Mouse (Mus musculus): ENCODE data around the gene Tma7.
A peak's percentile ranks its signal among the peaks of the same experiment; 100 is the strongest.

Gene Tma7

DNA sequence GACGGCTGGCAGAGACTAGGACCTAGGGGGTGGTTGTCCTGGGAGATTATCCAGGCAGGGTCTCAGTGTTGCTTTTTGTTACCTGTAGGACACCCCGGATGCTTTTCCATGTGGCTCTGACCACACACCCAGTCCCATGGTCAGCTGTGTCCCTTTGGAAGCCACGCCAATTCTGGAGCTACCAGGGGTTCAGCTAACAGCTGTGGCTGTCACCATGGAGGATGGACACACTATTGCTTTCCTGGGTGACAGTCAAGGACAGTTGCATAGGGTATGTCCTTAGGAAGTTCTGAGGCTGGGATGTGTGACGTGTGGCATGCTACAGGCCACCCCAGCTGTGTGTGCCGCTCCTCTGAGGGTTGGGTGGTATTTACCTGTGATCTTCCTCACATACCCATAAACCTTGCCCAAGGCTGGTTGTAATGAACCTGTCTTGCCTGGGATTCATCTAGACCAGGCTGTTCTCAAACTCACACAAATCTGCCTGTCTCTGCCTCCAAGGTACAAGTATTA is 19.6 kb upstream of the Tma7 start:
- DNase-seq: no peak

DNA sequence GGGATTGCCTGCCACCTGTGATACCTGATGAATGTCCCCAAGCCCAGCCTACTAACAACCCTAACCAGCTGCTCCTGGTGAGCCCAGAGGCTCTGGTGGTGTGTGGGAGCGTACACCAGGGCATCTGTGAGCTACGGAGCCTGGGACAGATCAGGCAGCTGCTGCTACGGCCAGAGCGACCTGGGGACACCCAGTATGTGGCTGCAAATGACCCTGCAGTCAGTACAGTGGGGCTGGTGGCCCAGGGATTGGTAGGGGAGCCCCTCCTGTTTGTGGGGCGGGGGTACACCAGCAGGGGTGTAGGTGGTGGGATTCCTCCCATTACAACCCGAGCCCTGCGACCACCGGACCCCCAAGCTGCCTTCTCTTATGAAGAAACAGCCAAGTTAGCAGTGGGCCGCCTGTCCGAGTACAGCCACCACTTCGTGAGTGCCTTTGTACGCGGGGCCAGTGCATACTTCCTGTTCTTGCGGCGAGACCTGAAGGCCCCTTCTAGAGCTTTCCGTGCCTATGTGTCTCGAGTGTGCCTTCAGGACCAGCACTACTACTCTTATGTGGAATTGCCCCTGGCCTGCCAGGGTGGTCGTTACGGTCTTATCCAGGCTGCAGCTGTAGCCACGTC is 18.0 kb upstream of the Tma7 start:
- DNase-seq: no peak

DNA sequence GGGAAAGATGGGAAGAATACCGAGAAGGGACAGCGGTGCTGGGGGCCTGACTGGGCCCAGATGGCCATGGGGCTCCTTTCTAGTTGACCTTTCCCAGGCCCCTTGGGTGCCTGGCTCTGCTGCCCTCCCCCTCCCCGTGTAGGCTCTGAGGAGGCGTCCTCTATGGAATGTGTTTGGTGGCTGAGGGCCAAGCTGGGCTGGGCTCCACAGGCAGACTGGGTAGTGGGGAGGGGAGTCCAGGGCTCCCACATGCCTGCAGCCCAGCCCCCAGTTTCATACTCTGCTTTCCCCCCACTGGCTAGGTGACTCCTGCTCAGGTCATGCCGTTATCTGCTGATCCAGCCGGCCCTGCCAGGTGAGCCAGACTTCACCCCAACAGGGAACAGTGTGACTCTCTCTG is 16.6 kb upstream of the Tma7 start:
- peak; percentile 87 for DNase-seq

DNA sequence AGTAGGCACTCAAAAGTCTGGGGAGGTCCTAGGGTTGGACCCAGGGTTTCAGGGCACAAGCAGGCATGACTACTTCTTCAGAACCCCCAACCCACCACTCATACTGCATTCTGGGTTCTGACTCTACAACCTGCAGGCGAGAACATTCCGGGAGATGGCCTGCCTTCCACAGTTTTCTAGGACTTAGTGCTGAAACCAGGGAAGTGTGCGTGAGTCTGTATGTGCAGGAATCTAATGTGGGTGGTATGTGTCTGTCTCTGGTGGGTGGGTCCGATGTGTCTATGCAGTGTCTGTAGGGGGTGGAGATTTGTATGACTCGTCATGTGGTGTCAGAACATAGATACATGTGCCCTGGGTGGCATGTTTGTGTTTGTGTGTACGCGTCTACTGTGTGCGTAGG is 16.0 kb upstream of the Tma7 start:
- DNase-seq: no peak

DNA sequence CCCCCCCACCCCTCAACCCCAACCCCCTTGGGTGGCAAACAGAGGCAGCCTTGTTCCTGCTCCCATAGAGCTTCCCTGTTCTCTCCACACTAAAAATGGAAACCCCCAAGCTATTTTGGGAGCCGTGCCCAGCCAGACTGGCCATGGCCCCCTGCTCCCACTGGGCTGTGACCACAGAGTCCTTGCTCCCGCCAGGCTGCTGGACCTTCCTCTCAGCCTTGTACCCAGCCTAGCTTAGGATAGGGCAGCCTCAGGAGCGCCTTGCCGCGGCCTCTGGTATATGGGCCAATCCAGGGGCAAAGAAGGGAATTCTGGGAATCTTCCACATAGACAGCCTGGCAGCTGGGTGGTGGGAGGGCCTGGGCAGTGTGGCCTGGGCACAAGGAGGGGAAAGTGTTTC is 15.4 kb upstream of the Tma7 start:
- peak; percentile 52 for DNase-seq

DNA sequence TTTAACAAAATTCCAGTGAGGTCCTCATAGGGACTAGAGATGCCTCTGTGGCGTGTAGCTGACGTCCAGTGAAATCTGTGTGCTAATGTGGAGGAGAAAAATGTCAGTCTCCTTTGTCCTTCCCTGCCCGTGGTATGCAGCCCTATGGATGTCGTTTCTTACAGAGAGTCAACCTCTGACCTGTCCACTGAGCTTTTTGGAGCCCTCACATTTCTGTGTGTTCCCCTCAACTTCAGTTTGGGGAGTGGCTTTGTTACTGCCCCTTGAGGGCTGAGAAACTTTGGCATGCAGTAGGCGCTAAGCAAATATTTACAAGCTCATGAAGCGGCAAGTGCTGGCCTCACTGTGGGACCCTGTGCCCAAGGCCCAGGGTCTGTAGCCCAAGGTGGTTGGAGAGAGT is 14.9 kb upstream of the Tma7 start:
- no peak for DNase-seq

DNA sequence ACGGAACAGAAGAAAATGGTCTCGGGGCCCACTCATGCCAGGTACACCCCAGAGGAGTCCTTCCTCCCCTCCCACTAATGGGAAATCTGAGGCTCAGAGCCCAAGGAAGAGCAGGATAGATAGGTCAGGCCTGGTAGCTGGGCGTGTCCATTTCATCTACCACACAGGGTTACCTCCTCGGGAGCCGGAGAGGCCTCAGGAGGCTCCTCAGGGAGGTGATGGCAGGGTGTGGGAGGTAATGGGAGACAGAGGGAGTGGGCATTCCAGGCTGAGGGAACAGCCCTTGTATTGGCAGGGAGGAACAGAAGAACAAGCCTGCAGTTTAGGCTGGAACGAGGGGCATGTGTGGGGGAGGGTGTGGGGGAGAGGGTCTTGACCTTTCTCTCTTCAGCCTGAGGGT is 14.5 kb upstream of the Tma7 start:
- DNase-seq: peak; percentile 37

DNA sequence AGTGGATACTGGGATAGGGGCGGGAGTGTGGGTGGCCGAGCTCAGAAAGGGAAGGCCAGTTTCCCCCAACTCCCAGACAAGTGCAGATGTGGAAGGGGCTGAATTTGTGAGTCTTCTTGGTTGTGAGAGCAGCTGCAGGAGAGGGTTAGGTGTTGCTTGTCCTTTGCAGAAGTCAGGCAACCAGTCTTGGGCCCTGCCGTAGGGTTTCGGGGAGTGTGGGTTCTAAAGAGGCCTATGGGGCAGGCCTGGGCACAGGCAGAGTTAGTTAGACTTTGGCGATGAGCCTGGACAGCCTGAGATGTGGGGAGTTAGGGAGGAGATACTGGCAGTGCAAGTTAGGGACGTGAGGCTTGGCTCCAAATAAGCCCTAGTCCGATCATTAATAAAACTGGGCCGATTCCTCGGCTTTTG is 13.9 kb upstream of the Tma7 start:
- DNase-seq: no peak

DNA sequence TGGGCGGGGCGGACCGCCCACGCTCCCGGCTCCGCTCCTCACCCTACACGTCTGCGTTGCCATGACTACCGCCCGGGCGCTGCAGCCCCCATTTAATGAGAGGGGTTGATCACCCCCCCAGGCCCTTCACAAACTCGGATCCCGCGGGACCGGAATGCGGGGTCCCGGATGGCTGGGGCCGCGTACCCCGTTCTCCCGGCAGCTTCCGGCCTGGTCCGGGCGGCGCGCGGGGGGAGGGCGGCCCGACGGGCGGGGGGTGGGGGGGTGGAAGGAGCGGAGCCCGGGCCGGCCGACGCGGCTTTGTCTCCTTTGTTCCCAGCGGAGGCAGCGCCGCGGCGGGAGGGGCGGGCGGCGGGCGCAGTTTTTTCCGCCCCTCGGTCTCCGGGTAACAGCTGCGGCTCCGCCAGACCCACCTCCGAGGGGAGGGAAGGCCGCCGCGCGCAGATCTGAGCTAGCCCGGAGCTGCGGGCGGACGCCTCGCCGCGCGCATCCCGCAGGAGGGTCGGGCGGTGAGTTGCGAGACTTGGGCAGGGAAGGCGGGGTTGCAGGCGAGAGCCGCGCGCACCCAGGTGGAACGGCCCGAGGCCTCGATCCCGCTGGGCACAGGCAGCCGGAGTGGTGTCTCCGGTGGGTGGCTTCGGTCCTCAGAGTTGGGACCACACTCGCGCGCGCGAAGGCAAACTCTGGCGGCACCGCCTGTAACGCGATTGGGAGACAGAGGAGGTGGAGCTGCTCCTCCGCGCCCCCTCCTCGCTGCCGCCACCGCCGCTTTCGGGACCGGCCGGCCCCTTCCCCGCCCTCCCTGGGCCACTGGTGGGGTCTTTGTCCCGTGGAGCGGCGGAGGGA is 13.0 kb upstream of the Tma7 start, which contains the start of gene Plxnb1:
Gene Plxnb1 (plus strand): TSS at position 253 of the 846 bp plus-strand sequence.
- DNase-seq: peak; percentile 70

DNA sequence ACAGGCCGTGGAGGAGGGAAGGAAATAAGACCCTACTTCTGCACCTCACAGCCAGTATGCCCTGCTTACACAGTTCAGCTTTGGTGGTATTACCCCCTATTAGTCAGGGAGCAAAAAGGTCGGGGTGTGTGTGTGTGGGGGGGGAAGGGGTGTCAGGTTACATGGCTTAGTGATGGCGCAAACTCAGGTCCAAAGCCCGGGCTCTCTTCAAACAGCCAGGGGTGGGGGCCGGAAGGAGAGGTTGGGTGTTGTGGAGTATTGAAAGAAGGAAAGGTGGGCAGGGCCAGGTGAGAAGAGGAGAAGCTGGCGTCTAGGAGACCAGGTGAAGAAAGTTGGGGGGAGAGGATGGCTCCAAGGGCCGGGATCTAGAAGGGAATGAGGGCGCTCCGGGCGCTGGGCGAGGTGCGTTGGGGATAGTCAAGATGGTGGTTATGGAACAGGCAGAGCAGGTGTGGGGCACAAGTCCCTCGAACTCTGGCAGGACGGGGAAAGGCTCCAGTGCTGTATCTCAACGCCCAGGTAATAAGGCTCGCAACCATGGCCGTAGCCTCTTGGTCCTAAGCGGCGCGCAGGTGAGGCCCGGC is 12.3 kb upstream of the Tma7 start:
- peak; percentile 58 for DNase-seq

DNA sequence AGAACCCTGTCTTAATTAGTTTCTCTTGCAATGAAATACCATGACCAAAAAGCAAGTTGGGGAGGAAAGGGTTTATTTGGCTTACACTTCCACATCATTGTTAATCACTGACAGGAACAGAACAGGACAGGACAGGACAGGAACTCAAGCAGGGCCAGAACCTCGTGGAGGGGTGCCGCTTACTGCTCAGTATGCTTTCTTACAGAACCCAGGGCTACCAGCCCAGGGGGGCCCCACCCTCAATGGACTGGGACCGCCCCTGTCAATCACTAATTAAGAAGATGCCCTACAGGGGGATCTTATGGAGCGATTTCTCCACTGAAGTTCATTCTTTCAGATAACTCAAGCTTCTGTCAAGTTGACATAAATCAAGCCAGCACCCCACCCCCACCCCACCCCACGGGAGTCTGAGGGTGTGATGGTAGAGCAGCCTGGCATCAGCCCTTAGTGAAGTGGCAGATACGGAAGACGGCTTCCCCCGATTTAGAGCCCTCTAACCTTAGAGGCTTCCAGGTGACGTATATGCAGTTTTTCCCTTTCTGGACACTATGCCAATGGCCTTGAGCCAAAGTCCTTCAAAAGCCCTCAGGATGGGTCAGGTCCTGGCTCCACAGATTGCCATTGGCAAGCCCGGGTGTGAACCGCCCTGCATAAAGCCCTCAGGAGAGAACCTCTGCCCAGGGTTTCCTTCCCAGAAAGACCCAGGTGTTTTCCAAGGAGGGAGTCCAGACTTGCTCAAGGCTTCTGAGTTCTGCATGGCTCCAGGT is 11.6 kb upstream of the Tma7 start:
- DNase-seq: peak; percentile 74

DNA sequence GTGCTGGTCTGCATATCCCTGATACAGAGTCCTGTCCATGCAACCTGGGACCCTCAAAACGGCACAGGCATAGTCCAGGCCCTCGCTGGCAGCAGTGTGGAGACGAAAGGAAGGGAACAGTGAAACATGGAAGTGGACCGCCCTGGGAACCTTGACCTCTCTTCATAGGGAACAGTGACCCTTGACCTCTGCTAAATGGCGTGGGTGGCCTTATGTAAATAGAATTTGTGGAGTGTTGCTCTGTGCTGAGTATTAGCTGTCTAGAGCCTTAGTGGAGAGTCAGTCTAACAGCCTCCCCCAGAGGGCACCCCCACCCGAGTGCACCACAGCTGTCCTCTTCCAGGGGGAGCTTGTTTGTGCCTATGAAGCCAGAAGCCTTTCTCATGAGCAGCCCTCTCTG is 10.4 kb upstream of the Tma7 start:
- peak; percentile 48 for DNase-seq

DNA sequence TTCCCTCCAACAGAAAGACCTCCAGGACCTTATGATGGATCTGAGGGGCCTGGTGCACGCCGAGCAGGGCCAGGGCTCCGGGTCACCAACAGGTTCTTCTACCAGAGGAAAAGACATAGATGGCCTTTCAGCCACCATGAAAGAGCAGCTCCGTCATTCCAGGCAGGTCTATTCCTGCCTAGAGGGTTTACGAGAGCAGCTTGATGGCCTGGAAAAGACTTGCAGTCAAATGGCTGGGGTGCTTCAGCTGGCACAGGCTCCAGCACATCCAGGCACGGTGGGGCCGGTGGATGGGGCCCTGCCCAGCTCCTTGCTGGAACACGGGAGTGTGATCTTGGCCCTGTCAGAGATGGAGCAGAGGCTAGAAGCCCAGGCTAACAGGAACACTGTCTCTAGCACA is 9.4 kb upstream of the Tma7 start:
- no peak for DNase-seq

DNA sequence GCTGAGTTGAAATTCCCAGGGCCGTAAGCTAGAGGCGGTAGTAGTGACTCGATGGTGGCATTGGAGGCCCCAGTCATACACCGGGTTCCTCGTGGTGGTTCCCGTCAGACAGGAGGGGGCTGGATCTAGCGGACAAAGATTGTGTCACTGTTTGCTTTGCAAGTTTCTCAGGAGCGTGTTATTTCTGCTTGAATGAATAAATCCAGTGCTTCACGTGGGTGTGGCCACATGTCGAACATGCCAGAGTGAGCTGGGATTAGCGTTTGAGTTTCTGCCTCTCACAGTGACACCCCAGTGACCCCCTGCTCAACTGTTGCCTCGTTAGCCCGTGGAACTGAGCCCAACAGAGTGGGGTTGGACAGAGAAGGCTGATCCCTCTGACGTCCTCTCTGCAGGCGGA is 8.1 kb upstream of the Tma7 start:
- DNase-seq: no peak

DNA sequence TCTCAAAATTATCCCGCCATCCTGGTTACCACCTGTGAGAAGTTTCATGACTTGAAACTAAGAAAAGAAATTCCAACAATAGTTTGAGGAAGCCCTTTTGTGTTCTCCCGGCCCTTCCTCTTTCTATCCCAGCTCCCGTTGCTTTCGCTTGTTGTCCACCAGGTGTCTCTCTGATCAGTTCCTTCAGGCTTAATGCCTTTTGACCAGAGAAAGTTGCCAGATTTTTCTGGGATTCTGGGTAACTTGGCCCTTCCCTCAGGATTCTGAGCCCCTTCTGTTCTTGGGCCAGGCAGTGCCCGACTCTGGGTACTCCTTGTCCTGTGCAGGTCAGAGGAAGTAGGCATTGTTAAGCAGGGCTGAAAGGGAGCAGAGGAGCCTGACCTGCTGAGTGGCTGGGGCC is 5.6 kb upstream of the Tma7 start:
- DNase-seq: no peak

DNA sequence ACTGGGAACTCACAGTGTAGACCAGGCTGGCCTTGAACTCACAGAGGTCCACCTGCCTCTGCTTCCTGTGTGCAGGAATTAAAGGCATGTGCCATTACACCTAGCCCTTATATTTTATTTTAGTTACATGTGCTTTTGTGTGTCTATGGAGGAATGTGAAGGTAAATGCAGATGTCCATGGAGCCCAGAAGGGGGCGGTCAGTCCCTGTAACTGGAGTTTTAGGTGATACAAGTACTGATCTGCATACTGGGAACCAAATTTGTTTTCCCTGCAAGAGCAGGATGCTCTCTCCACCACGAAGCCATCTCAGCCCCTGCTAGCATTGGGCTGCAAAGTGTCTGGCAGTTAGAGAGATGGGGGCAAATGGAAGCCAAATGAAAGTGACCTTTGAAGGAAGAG is 2.5 kb upstream of the Tma7 start:
- no peak for DNase-seq

DNA sequence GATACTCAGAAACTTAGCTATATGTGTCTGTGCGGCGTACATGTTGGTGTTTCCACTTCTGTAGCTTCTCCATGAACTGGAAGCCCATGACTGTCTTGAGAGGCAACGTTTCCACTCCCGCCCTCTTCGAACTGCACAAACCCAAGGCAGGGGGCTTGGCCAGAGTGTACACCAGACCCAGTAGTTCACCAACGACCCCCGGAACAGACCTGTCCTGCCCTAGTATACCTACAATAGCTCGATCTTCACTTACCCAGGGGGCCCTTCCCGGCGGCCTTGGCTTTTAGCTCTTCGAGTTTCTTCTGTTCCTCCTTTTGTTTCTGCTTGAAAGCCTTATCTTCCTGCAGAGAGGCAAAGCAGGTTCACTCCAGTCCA is 651 bp downstream of the Tma7 start:
- no peak for DNase-seq

DNA sequence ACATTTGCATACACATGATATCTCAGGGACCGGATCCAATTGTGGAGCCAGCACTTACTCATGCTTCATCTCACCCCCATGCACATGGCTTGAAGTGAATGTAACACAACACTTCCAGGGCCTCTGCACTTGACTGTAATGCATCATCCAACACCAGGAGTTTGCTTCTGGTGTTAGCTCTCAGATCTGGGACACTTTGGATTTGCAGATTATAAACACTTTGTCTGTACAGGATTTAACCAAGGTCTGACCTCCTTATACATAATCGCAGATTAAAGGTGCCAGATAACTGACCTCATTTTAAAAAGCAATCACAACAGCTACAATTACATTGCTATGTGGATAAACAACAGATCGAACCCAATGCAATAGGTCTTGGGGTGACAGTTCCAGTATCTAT is 1.9 kb downstream of the Tma7 start:
- no peak for DNase-seq

DNA sequence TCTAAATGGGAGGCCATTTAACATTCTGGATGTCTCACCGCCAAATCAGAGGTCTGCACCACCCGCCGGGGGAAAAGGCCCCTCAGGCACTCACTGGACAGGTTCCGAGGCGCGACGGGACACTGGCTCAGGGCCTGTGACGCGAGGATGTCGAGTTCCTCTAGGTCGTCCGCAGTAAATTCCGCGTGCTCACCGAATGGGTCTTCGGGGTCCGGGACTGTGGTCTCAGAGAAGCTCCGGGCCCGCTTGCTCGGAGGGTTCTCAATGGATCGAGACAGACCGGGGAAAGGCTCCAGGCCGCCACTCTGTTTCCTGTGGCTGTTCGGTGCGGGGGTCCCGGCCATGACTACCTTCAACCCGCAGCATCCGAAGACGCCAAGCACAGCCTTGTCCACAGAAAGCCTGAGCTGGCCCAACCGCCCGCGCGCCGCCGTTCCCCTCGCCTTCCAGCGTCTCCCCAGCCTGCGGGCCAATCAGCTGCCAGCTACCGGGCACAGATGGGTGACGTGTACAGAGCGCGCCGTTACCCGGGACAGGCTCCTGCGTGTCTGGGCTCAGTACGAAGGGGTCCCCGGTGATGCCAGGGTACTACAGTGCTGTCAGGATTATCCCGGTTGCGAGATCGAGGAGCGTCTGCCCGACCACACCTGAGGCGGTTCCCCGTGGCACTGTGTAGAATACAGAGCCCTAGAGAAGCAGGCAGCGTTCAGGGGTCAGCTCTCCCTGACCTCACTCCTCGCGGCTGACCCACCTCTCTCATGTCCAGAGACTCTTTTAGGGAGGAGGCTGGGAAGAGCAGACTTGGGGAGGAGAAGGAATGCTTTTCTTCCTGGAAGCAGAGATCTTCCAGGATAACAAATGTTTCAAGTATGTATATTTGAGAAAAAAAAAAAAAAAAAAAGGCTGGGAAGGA is 8.5 kb downstream of the Tma7 start, which contains the start of gene Atrip:
Gene Atrip (minus strand): TSS at position 464 of the 913 bp plus-strand sequence.
- peak; percentile 87 for DNase-seq

DNA sequence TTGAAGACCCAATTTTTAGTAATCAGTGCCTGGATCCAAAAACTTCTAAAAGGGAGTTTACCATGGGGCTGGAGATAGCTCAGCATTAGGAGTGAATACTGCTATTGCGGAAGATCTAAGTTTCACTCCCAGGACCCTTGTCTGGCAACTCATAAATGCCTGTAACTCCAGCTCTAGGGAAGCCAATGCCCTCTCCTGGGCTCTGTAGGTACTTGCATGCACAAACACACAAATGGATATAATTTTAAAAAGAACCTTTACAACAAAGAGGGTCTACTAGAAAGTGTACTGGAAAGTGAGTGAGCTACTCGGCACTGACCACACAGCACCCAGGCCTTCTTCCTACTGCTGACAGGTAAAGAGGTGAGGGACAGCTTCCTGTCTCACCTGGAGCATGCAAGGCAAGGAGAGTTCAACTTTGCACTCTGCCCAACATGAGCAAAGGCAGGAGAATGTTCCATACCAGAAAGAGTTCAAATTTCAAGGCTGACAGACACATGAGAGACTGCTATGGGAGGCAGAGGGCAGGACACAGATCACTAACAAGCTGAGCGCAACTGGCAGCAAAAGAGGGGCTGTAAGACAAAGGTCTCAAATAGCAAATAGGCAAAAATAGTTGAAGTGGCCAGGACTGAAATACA is 14.2 kb downstream of the Tma7 start:
- DNase-seq: no peak

DNA sequence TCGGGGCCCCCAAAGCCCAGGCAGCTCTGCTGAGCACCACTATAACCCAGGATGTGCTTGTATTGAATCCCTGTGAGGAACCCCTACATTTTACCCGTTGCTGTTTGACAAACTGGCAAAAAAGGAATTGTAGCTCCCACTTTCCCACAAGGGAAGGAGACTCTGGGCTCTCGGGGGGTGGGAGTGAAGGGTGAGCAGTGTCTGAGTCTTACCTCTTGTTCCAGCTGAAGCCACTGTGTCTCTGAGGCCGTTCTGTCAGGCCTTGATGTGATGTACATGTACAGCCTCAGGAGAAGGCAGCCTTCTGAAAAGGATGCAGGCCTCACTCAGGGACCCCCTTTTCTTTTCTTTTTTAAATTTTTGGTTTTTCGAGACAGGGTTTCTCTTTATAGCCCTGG is 21.5 kb downstream of the Tma7 start:
- DNase-seq: no peak
